Mouse (Mus musculus): Measurements from ENCODE around the gene Sgpp1. TPM values are rescaled to one million over a fixed set of nuclear protein-coding genes. Genes with fewer than 3 reads are reported as not detected.

The Sgpp1 gene
- polyA plus RNA-seq, 1 experiment from 2014 or later, result 11.5 TPM

- Histone ChIP-seq H3K4me3 (ENCODE audit: low read depth, low read length) (no peak overlapping the region), H3K4me2 (ENCODE audit: low read depth, severe bottlenecking) (no peak overlapping the region), H3K36me3 (ENCODE audit: control insufficient read depth, insufficient read depth, low read length) (no peaks in the 10 kb centered on the region), H3K9me3 (ENCODE audit: control insufficient read depth, low read length) (no peaks in the 10 kb centered on the region), H3K4me1 (ENCODE audit: control insufficient read depth, insufficient read depth, low read length) (no peaks in the 10 kb centered on the region), H3K27ac (replicated peaks; ENCODE audit: low read depth, low read length) (no peak overlapping the region), H3K27me3 (ENCODE audit: control insufficient read depth, insufficient read depth, low read length) (no peaks in the 10 kb centered on the region), H3K9ac (ENCODE audit: low read length) (no peak overlapping the region)
- ATAC-seq (ENCODE audit: insufficient number of reproducible peaks, low FRiP score, low TSS enrichment, low read depth) (no peak), DNase-seq (ENCODE audit: low spot score) (no peak)
- WGBS, result 76% methylated on average over 1 of the region's 1 CpGs
These were observed 5.7 kb downstream of the Sgpp1 start for GRCm38 (mm10) chr12:75729876-75730275.

GRCm38 (mm10) chr12:75727333-75728125, 8.0 kb downstream of the Sgpp1 start:
- ATAC-seq (ENCODE audit: insufficient number of reproducible peaks, low FRiP score, low TSS enrichment, low read depth), result 0 out of 2 replicates have a peak, but pooled peaks have one; percentile 44
- Histone ChIP-seq H3K27me3 (ENCODE audit: control insufficient read depth, insufficient read depth, low read length) (no peaks in the 10 kb centered on the region), H3K9me3 (ENCODE audit: control insufficient read depth, low read length) (no peaks in the 10 kb centered on the region), H3K4me1 (ENCODE audit: control insufficient read depth, insufficient read depth, low read length) (no peaks in the 10 kb centered on the region), H3K27ac (replicated peaks; ENCODE audit: low read depth, low read length) (no peak overlapping the region), H3K4me3 (ENCODE audit: low read depth, low read length) (no peak overlapping the region), H3K36me3 (ENCODE audit: control insufficient read depth, insufficient read depth, low read length) (no peaks in the 10 kb centered on the region), H3K4me2 (ENCODE audit: low read depth, severe bottlenecking) (no peak overlapping the region), H3K9ac (ENCODE audit: low read length) (no peak overlapping the region)
- no peak for DNase-seq (ENCODE audit: low spot score)
- 91% methylated on average over 14 of the region's 15 CpGs for WGBS

- no peaks in the 10 kb centered on the region for H3K4me1 ChIP-seq (ENCODE audit: control insufficient read depth, insufficient read depth, low read length)
- H3K27ac ChIP-seq (replicated peaks; ENCODE audit: low read depth, low read length), result no peak overlapping the region
- DNase-seq (ENCODE audit: low spot score) (no peak), ATAC-seq (ENCODE audit: insufficient number of reproducible peaks, low FRiP score, low TSS enrichment, low read depth) (no peak)
- H3K9ac ChIP-seq (ENCODE audit: low read length), result no peak overlapping the region
- no peak overlapping the region for H3K4me2 ChIP-seq (ENCODE audit: low read depth, severe bottlenecking)
- H3K27me3 ChIP-seq (ENCODE audit: control insufficient read depth, insufficient read depth, low read length), result no peaks in the 10 kb centered on the region
- no peak overlapping the region for H3K4me3 ChIP-seq (ENCODE audit: low read depth, low read length)
- WGBS, result 84% methylated on average over 8 of the region's 8 CpGs
- no peaks in the 10 kb centered on the region for H3K36me3 ChIP-seq (ENCODE audit: control insufficient read depth, insufficient read depth, low read length)
- no peaks in the 10 kb centered on the region for H3K9me3 ChIP-seq (ENCODE audit: control insufficient read depth, low read length)
These were observed 9.1 kb downstream of the Sgpp1 start for GRCm38 (mm10) chr12:75726349-75726861.

GRCm38 (mm10) chr12:75724621-75725324, 10.8 kb downstream of the Sgpp1 start:
- 92% methylated on average over 14 of the region's 14 CpGs for WGBS
- Histone ChIP-seq H3K27ac (replicated peaks; ENCODE audit: low read depth, low read length) (no peak overlapping the region), H3K9me3 (ENCODE audit: control insufficient read depth, low read length) (no peaks in the 10 kb centered on the region), H3K36me3 (ENCODE audit: control insufficient read depth, insufficient read depth, low read length) (no peaks in the 10 kb centered on the region), H3K4me2 (ENCODE audit: low read depth, severe bottlenecking) (no peak overlapping the region), H3K4me1 (ENCODE audit: control insufficient read depth, insufficient read depth, low read length) (no peaks in the 10 kb centered on the region), H3K4me3 (ENCODE audit: low read depth, low read length) (no peak overlapping the region), H3K27me3 (ENCODE audit: control insufficient read depth, insufficient read depth, low read length) (no peaks in the 10 kb centered on the region), H3K9ac (ENCODE audit: low read length) (no peak overlapping the region)
- DNase-seq (ENCODE audit: low spot score), result no peak
- no peak for ATAC-seq (ENCODE audit: insufficient number of reproducible peaks, low FRiP score, low TSS enrichment, low read depth)

- DNase-seq (ENCODE audit: low spot score) (no peak), ATAC-seq (ENCODE audit: insufficient number of reproducible peaks, low FRiP score, low TSS enrichment, low read depth) (no peak)
- Histone ChIP-seq H3K4me2 (ENCODE audit: low read depth, severe bottlenecking) (no peak overlapping the region), H3K9ac (ENCODE audit: low read length) (no peak overlapping the region), H3K27ac (replicated peaks; ENCODE audit: low read depth, low read length) (no peak overlapping the region), H3K27me3 (ENCODE audit: control insufficient read depth, insufficient read depth, low read length) (no peaks in the 10 kb centered on the region), H3K9me3 (ENCODE audit: control insufficient read depth, low read length) (no peaks in the 10 kb centered on the region), H3K4me3 (ENCODE audit: low read depth, low read length) (no peak overlapping the region), H3K4me1 (ENCODE audit: control insufficient read depth, insufficient read depth, low read length) (no peaks in the 10 kb centered on the region), H3K36me3 (ENCODE audit: control insufficient read depth, insufficient read depth, low read length) (no peaks in the 10 kb centered on the region)
- 85% methylated on average over 11 of the region's 11 CpGs for WGBS
These were observed 11.6 kb downstream of the Sgpp1 start for GRCm38 (mm10) chr12:75723839-75724463.

- Histone ChIP-seq H3K9ac (ENCODE audit: low read length) (no peak overlapping the region), H3K36me3 (ENCODE audit: control insufficient read depth, insufficient read depth, low read length) (no peaks in the 10 kb centered on the region), H3K4me1 (ENCODE audit: control insufficient read depth, insufficient read depth, low read length) (no peaks in the 10 kb centered on the region), H3K9me3 (ENCODE audit: control insufficient read depth, low read length) (no peaks in the 10 kb centered on the region), H3K27me3 (ENCODE audit: control insufficient read depth, insufficient read depth, low read length) (no peaks in the 10 kb centered on the region), H3K4me2 (ENCODE audit: low read depth, severe bottlenecking) (no peak overlapping the region), H3K4me3 (ENCODE audit: low read depth, low read length) (no peak overlapping the region), H3K27ac (replicated peaks; ENCODE audit: low read depth, low read length) (no peak overlapping the region)
- 3% methylated on average over 4 of the region's 4 CpGs for WGBS
- ATAC-seq (ENCODE audit: insufficient number of reproducible peaks, low FRiP score, low TSS enrichment, low read depth) (no peak), DNase-seq (ENCODE audit: low spot score) (no peak)
These were observed 13.6 kb downstream of the Sgpp1 start for GRCm38 (mm10) chr12:75721941-75722340.

GRCm38 (mm10) chr12:75721006-75721405, 14.5 kb downstream of the Sgpp1 start:
- Histone ChIP-seq H3K4me3 (ENCODE audit: low read depth, low read length) (no peak overlapping the region), H3K36me3 (ENCODE audit: control insufficient read depth, insufficient read depth, low read length) (no peaks in the 10 kb centered on the region), H3K4me1 (ENCODE audit: control insufficient read depth, insufficient read depth, low read length) (no peaks in the 10 kb centered on the region), H3K4me2 (ENCODE audit: low read depth, severe bottlenecking) (no peak overlapping the region), H3K9me3 (ENCODE audit: control insufficient read depth, low read length) (no peaks in the 10 kb centered on the region), H3K9ac (ENCODE audit: low read length) (no peak overlapping the region), H3K27me3 (ENCODE audit: control insufficient read depth, insufficient read depth, low read length) (no peaks in the 10 kb centered on the region), H3K27ac (replicated peaks; ENCODE audit: low read depth, low read length) (no peak overlapping the region)
- DNase-seq (ENCODE audit: low spot score) (no peak), ATAC-seq (ENCODE audit: insufficient number of reproducible peaks, low FRiP score, low TSS enrichment, low read depth) (no peak)
- WGBS, result 55% methylated on average over 9 of the region's 9 CpGs

- no peak overlapping the region for H3K4me2 ChIP-seq (ENCODE audit: low read depth, severe bottlenecking)
- ATAC-seq (ENCODE audit: insufficient number of reproducible peaks, low FRiP score, low TSS enrichment, low read depth) (no peak), DNase-seq (ENCODE audit: low spot score) (no peak)
- no peak overlapping the region for H3K4me3 ChIP-seq (ENCODE audit: low read depth, low read length)
- no peaks in the 10 kb centered on the region for H3K27me3 ChIP-seq (ENCODE audit: control insufficient read depth, insufficient read depth, low read length)
- 89% methylated on average over 9 of the region's 9 CpGs for WGBS
- H3K27ac ChIP-seq (replicated peaks; ENCODE audit: low read depth, low read length), result no peak overlapping the region
- no peaks in the 10 kb centered on the region for H3K9me3 ChIP-seq (ENCODE audit: control insufficient read depth, low read length)
- no peak overlapping the region for H3K9ac ChIP-seq (ENCODE audit: low read length)
- no peaks in the 10 kb centered on the region for H3K36me3 ChIP-seq (ENCODE audit: control insufficient read depth, insufficient read depth, low read length)
- no peaks in the 10 kb centered on the region for H3K4me1 ChIP-seq (ENCODE audit: control insufficient read depth, insufficient read depth, low read length)
These were observed 21.9 kb downstream of the Sgpp1 start for GRCm38 (mm10) chr12:75713596-75713995.
